Mouse (Mus musculus) activated CD4-positive, CD25-positive, alpha-beta regulatory T cell, adult 4 months (primary cell): ENCODE data around the gene Nsmce4a. TPM values are rescaled to one million over a fixed set of nuclear protein-coding genes. Genes with fewer than 3 reads are reported as not detected.

Experiments used
- ATAC-seq: one replicate; pipeline ENCODE4 v1.8.0; 2017
- polyA plus RNA-seq, 2 experiments: library from polyadenylated mRNA; unstranded; fragments of 100-300 nt; shearing (Covaris generic); gene quantifications; one replicate each; pipeline ENCODE4 v1.2.1; 2017

The Nsmce4a gene
- polyA plus RNA-seq, 2 experiments from 2014 or later = 10.4 to 17.0 TPM

- ATAC-seq = no peak
These were observed 4.6 kb upstream of the Nsmce4a start, which contains the start of gene Tacc2 for GRCm38 (mm10) chr7:130577388-130578003. TSS of gene Tacc2 (plus strand) at chr7:130577438.

- ATAC-seq = no peak
These were observed 4.1 kb upstream of the Nsmce4a start for GRCm38 (mm10) chr7:130576981-130577380.

- ATAC-seq = no peak
These were observed 1.5 kb upstream of the Nsmce4a start for GRCm38 (mm10) chr7:130574211-130574991.

DNA sequence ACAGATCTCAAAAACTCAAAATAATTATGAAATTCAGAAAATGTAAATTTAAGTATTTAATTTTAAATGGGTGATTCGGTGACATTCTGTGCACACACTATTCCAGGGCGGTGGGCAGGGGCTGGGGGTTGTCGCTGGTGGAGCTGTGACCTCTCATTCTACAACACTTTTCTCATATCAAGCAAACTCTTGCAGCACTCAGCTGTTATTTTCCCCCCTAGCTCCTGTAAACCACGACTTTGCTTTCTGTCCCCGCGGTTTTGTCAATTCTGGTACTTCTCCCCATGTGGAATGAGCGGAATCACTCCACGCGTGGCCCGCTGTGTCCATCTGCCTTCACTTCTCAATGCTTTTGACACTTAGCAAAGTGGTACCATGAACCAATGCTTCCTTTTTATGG lies 828 bp upstream of the Nsmce4a start:
- no peak for ATAC-seq

GRCm38 (mm10) chr7:130570472-130570871 lies 2.4 kb downstream of the Nsmce4a start:
- ATAC-seq = no peak

GRCm38 (mm10) chr7:130568783-130569436 lies 4.0 kb downstream of the Nsmce4a start:
- ATAC-seq = no peak

- no peak for ATAC-seq
These were observed 8.3 kb downstream of the Nsmce4a start for GRCm38 (mm10) chr7:130564596-130564995.

DNA sequence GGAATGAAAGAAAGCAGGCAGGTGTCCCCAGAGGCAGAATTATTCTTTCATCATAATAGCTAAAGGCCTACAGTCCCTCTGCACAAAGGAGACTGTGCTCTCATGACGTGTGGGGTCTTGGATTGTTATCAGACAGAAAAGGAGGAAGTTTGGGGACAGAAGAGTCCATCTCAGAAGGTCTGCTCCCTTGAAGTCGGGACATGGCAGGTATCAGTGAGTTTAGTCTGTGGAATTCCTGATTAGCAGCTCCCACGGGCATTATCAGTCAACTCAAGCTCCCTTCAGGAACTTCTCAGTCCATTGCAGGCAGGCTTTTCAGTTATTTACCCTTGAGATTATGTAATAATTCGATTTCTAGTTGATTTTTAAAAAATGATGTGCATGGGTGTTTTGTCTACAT lies 9.0 kb downstream of the Nsmce4a start:
- no peak for ATAC-seq

DNA sequence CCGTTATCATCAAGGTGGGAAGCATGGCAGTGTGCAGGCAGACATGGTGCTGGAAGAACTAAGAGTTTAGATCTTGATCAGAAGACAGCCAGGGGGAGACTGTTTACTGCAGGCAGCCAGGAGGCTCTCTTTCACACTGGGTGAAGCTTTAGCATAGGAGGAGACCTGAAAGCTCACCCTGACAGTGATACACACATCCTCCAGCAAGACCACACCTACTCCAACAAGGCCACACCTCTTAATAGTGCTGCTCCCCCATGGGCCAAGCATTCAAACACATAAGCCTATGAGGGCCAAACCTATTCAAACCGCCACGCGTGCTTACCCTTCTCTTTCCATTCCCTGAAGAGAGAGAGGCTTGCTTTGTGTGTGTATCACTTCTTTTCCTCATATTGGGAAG lies 9.6 kb downstream of the Nsmce4a start:
- no peak for ATAC-seq

GRCm38 (mm10) chr7:130560933-130561332 lies 12.0 kb downstream of the Nsmce4a start:
- no peak for ATAC-seq

- no peak for ATAC-seq
These were observed 14.3 kb downstream of the Nsmce4a start for GRCm38 (mm10) chr7:130558592-130558991.

DNA sequence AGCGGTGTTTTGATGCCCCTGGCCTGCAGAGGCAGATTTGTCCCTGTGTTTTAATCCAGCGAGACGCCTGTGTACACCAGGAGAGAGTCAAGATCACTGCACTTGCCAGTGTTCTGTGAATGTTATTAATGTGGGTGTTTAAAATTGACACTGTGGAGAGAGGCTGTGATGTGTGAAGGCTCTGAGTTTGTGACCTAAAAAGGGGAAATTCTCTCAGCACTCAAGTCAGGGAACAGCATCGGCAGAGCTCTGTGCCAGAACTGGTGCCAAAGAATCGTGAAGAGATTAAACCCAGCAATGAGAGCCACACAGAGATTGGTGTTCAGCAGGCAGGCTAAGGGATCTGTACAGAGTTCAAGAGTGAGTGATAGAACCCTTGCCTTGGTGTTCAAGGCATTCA lies 17.3 kb downstream of the Nsmce4a start:
- ATAC-seq = no peak

GRCm38 (mm10) chr7:130553321-130553720 lies 19.6 kb downstream of the Nsmce4a start:
- ATAC-seq = no peak

DNA sequence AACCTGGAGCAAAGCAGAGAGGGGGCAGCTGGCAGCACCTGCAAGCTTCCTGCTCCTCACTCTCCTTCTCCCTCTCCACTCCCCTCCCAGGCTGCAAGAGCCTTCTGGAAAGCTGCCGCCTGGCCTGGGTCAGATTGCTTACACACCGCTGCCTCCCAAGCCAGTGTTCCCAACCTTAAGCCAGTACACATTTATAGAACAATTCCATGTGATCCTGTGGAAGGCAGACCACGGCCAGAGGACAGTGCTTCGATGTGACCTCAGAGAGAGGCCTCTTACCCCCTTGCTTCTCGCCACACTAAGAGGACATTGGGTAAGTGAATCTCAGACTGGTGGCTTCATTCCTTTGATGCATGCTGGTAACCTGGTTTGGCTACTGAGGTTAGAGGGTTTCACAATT lies 20.1 kb downstream of the Nsmce4a start:
- no peak for ATAC-seq

DNA sequence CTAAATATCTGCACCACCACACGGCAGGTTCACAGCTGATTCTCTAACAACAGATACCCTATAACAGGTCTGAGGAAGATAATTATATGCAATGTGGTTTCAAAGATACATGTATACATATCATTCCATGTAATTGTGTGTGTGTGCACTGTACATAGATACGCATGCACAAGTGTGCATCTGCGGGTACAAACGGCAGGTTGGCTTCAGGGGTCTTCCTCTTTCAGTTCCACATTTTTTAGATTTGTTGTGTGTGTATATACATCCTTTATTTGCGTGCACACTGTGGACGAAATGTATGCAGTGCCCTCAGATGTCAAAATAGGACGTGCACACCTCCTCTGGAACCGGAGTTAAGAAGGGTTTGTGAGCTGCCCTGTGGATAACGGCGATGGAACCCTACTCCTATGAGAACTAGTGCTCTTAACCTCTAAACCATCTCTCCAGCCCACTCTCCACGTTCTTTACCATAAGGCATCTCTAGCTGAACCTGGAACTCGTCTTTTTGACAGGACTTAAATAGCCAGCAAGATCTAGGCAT lies 25.2 kb downstream of the Nsmce4a start:
- ATAC-seq = no peak

GRCm38 (mm10) chr7:130546791-130547484 lies 26.0 kb downstream of the Nsmce4a start:
- peak; percentile 93 for ATAC-seq

DNA sequence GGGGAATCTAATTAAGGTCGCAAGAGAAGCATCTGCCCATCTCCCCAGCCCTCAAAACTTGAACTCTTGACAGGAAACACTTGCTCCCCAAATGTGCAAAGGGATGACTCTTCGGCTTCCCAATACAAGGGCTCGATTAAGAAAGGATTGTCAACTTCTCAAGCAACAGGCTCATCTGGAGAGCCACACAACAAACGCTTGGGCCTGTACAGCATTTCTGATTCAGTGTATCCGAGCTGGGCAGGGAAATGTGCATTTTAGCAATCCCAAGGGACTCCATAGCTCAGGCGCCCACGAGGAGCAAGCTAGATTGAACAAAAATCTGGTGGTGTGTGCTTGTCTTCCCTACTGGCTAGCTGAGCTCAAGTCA lies 26.5 kb downstream of the Nsmce4a start:
- ATAC-seq = peak; percentile 3

- no peak for ATAC-seq
These were observed 27.0 kb downstream of the Nsmce4a start for GRCm38 (mm10) chr7:130545893-130546292.

DNA sequence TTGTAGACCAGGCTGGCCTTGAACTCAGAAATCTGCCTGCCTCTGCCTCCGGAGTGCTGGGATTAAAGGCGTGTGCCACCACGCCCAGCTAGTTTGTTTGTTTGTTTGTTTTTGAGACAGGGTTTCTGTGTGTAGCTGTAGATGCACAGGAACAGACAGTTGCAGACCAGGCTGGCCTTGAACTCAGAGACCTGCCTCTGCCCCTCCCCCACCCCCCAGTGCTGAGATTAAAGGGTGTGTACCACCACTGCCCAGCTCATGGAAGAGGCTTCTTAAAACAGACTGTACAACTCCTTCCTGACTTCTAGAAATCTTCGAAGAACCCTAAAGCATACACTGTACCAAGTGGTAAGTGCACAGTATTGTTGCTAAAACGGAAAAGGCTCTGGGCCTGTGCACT lies 27.5 kb downstream of the Nsmce4a start:
- ATAC-seq = no peak

DNA sequence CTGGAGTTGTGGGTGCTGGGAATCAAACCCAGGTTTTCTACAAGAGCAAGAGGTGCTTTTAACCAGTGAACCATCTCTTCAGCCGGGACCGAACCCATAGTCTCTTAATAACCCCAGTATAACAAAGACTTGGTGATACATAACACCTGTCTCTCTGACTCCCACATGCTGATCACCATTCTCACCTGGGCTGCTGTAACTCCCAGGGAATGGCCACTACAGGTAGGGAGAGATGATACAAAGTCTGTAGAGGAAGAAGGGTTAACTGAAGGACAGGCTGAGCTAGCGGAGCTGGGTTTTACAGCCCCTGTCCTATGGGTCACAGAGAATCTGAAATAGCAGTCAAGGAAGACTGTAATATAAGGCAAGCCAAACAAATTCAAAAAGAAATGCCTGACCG lies 29.7 kb downstream of the Nsmce4a start:
- no peak for ATAC-seq

DNA sequence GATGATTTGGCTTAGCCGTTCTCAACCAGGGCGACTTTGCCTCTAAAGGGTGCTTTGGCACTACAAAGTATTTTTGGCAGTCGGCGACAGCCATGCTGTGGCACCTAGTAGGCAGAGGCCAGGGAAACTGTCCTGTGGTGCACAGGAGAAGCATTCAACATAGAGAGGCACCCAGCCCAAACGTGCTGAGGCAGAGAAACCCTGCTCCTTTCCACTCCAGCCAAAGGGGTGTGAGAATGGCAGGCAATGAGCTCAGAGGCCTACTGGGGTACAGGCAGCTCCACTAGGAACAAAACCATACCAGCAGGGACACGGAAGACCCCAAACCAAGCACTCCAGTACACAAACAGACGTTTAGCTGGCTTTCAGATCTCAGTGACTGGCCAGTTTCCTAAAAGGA lies 32.7 kb downstream of the Nsmce4a start:
- no peak for ATAC-seq

DNA sequence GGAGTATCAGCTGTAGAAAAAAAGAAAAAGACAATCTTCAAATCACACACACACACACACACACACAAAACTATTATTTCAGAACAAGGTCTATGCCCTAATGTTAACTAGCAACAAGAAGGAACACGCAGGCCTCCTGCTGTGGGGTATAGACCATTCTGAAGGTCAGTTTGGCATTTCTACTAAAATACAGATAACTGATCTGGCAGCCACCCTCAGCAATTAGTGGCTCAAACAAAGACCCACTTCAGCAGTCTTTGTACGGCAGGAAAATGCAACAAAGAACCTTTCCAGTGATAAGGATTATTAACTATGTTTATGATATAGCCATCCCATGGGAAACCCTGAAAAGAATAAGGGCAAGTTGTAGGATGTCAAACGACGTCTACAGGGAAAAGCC lies 35.9 kb downstream of the Nsmce4a start:
- no peak for ATAC-seq

DNA sequence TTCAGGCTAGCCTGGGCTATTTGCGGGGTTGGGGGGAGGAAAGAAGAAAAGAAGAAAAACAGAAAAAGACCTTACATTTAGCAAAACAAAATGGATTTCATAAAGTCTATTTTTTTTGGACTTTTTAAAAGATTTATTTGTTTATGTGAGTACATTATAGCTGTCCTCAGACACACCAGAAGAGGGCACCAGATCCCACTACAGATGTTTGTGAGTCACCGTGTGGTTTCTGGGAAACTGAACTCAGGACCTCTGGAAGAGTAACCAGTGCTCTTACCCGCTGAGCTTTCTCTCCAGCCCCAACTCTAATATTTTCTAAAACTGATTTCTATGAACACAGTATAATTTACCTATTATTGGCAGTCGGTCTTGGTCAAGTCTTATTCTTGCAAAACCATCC lies 37.7 kb downstream of the Nsmce4a start:
- ATAC-seq = no peak
